Mouse (Mus musculus): Measurements from ENCODE around the gene Dus1l.

DNA sequence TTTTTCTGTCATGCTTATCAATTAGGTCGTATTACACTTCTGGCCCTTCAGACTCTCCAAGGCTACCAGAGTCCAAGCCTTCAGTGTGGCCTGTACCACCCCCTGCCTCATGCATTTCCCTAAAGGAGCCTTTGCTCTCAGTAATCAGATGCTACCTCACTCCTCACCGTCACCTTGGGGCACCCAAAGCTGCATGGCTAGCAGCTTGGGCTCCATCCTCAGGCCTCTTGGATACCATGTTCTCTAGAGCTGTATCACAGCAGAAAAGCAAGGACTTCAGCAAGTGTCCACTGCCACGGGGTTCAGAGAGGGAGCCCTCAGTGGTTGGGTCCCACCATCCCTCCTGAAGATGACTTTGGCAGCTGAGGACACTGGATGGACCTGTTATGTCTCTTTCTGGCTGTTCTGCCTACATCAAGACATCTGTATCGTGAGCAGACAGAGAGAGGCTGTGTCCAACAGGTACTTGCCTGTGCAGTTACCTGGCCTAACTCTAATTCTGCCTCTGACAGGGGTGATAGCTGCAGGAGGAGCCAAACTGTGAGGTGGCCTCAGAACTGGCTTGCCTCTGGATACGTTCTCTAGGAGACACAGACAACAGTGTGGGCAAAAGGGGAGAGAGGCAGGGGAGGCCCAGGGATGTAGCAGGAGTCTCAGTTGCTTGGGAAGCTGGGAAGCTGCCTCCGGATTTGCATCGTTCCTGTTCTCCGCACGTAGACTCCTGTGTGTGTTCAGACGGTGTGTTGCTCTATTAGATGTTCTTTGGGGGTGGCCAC lies 33.7 kb upstream of the Dus1l start:
- TF ChIP-seq CTCF (IDR thresholded peaks at IDR 0.05): no peak
- TF ChIP-seq POLR2A (IDR thresholded peaks at IDR 0.05; ENCODE audit: insufficient read depth, low read depth, low read length): no peak

All from heart, adult 2 months (tissue).